Mouse (Mus musculus) liver, embryonic 14.5 days (tissue): Measurements from ENCODE around the gene Agrn.

Experiments
- CTCF ChIP-seq: IDR thresholded peaks from 2 replicates; pipeline ENCODE4 v1.5.1; 2016; ENCODE audit warnings: antibody characterized with exemption, low read depth, control low read depth
- EP300 ChIP-seq: IDR thresholded peaks from 2 replicates; pipeline ENCODE4 v1.6.1; 2016; ENCODE audit warnings: antibody characterized with exemption, low read depth

DNA sequence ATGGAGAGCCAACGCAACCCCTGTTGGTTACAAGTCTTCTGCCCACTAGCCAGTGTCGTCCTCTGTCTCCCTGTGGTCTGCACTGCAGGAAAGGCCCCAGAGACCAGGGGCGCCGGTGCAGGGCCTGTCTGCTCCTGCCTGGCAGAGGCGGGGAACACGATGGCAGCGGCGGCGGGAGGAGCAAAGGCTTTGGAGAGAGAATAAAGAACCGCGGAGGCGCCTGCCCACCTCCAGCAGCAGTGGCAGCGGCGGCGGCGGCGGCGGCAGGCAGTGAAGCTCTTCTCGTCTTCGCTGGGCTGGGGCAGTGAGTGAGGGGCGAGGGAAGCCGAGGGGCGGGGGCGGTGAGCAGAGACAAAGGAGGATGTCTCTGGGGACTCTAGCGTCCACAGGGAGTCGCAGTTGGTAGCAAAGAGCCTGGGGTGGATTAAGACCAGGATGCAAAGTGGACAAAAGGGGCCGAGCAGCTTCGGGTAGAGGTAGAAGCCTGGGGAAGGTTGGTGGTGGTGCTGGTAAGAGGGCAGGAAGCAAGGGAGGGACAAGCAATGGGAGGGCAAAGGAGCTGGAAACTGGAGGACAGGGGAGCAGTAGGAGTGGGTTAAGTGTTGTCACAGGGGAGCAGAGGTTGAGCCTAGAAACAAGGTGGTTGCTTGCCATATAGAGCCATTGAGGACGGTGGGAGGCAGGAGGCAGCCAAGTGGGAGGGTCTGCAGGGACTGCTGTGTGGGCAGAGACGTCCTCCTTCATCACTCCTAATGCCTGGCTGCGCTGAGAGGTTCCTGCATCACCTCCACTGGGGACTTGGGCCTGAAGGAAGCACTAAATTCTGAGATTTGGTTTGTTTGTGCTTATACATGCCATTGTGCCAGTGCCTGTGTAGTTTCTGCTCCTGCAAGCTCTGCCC is 11.1 kb downstream of the Agrn start:
- TF ChIP-seq EP300 (no peak), CTCF (no peak)
